Mouse (Mus musculus) testis, adult 2 months (tissue): ENCODE data around the gene Fsd1.

Source experiments
- CTCF ChIP-seq: fragments of 200-500 bp; IDR thresholded peaks from 2 replicates; pipeline ENCODE4 v1.5.1; 2012; ENCODE audit warnings: low read depth, mild to moderate bottlenecking, inconsistent platforms, low read length, moderate library complexity; ENCODE audit not compliant: control insufficient read depth, insufficient read depth, insufficient replicate concordance
- POLR2A ChIP-seq: fragments of 200-500 bp; IDR thresholded peaks from 2 replicates; pipeline ENCODE4 v1.6.1; 2012; ENCODE audit warnings: low read depth, mild to moderate bottlenecking, inconsistent platforms, low read length, moderate library complexity; ENCODE audit not compliant: control insufficient read depth

DNA sequence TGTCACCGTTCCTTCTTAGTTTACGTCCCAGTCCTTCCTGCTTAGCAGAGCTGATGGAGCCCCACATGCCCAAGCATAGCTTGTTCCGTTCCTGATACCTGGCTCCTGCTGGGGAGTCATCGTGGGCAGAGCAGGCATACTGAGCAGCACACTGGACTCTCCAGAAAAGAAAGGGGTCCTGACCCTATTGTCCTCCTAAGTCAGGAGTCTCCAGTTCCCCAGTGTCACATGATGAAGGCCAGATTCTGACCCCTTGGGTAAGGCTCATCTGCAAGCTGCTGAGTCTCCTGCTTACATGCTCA, 36.6 kb downstream of the Fsd1 start:
- TF ChIP-seq CTCF (no peak), POLR2A (no peak)
